Mouse (Mus musculus) forebrain, embryonic 14.5 days (tissue): ENCODE measurements around the gene Chsy1. TPM values are rescaled to one million over a fixed set of nuclear protein-coding genes. Genes with fewer than 3 reads are reported as not detected.
"Not testable (repeated sequence)": the region's sequence is repeated elsewhere in the genome, so short reads cannot be mapped to it uniquely, and the experiment has no call there.

Experiments used
- ATAC-seq: fragments of 200-750 bp; cut with Nextera tagmentation; 2 replicates; pipeline ENCODE4 v1.8.0; 2017; ENCODE audit warnings: mild to moderate bottlenecking, moderate library complexity
- DNase-seq: peaks from one replicate; pipeline ENCODE4 v3.0.0-alpha.2; 2015; ENCODE audit warnings: low spot score
- H3K27ac ChIP-seq: fragments of 300-500 bp; sonication (generic); 2 replicates; pipeline ENCODE4 v1.5.1; 2014; ENCODE audit warnings: low read depth, mild to moderate bottlenecking, control low read depth, low read length, moderate library complexity
- H3K27me3 ChIP-seq: fragments of 300-500 bp; sonication (generic); replicated peaks from 2 replicates; pipeline ENCODE4 v1.6.1; 2014; ENCODE audit warnings: low read length, control low read depth, mixed read lengths; ENCODE audit not compliant: control insufficient read depth, insufficient read depth
- H3K36me3 ChIP-seq: fragments of 300-500 bp; sonication (generic); 2 replicates; pipeline ENCODE4 v1.6.1; 2014; ENCODE audit warnings: low read length, control low read depth; ENCODE audit not compliant: control insufficient read depth, insufficient read depth
- H3K4me1 ChIP-seq: fragments of 300-500 bp; sonication (generic); 2 replicates; pipeline ENCODE4 v1.6.1; 2014; ENCODE audit warnings: antibody characterized with exemption, low read length, control low read depth; ENCODE audit not compliant: control insufficient read depth, insufficient read depth
- H3K4me2 ChIP-seq: fragments of 300-500 bp; sonication (generic); 2 replicates; pipeline ENCODE4 v1.6.1; 2014; ENCODE audit warnings: mild to moderate bottlenecking, control low read depth, low read length
- H3K4me3 ChIP-seq: fragments of 300-500 bp; sonication (generic); 2 replicates; pipeline ENCODE4 v1.5.1; 2014; ENCODE audit warnings: low read depth, low read length, control low read depth
- H3K9ac ChIP-seq: fragments of 300-500 bp; sonication (generic); 2 replicates; pipeline ENCODE4 v1.6.1; 2014; ENCODE audit warnings: mild to moderate bottlenecking, low read length, control low read depth, moderate library complexity
- H3K9me3 ChIP-seq: fragments of 300-500 bp; sonication (generic); replicated peaks from 2 replicates; pipeline ENCODE4 v1.6.1; 2016; ENCODE audit warnings: low read length, control low read depth, mixed read lengths; ENCODE audit not compliant: control insufficient read depth
- WGBS: fragments of 180-500 bp; shearing (Covaris S2); extraction: QIAGEN DNeasy Blood & Tissue Kit; methylation state at CpG from one replicate; pipeline ENCODE4 v1.1.7; 2014; 5-methylcytosine and 5-hydroxymethylcytosine counted together
- polyA plus RNA-seq: library from polyadenylated mRNA; unstranded; fragments of >200 nt; fragmentation: Nextera tagmentation; extraction: Ambion mirVana; gene quantifications from 2 replicates; pipeline ENCODE4 v1.2.1, GENCODE M21; 2014

The Chsy1 gene
- polyA plus RNA-seq, 1 experiment from 2014 or later, result 17.8 TPM

- H3K4me1 ChIP-seq, result no peaks in the 10 kb centered on the region; the same call in 1 of the 2 replicates
- no peak overlapping the region for H3K4me3 ChIP-seq
- H3K9ac ChIP-seq, result no peak overlapping the region
- ATAC-seq (no peak), DNase-seq (no peak)
- 86% methylated on average over 7 of the region's 7 CpGs for WGBS
- no peaks in the 10 kb centered on the region for H3K27me3 ChIP-seq
- H3K27ac ChIP-seq, result no peak overlapping the region
- H3K36me3 ChIP-seq, result no peaks in the 10 kb centered on the region
- no peaks in the 10 kb centered on the region for H3K9me3 ChIP-seq
- H3K4me2 ChIP-seq, result no peak overlapping the region
These were observed 72.9 kb downstream of the Chsy1 start for GRCm38 (mm10) chr7:66182075-66182715.

GRCm38 (mm10) chr7:66183404-66183803 is 74.1 kb downstream of the Chsy1 start:
- no peaks in the 10 kb centered on the region for H3K27me3 ChIP-seq
- no peaks in the 10 kb centered on the region; the same call in 1 of the 2 replicates for H3K4me1 ChIP-seq
- no peaks in the 10 kb centered on the region for H3K36me3 ChIP-seq
- WGBS, result 63% methylated on average over 8 of the region's 8 CpGs
- ATAC-seq (no peak), DNase-seq (no peak)
- H3K9ac ChIP-seq, result no peak overlapping the region
- H3K4me3 ChIP-seq, result no peak overlapping the region
- H3K9me3 ChIP-seq, result no peaks in the 10 kb centered on the region
- H3K27ac ChIP-seq, result no peak overlapping the region
- H3K4me2 ChIP-seq, result no peak overlapping the region

- DNase-seq (no peak), ATAC-seq (no peak)
- no peak overlapping the region for H3K9ac ChIP-seq
- H3K4me3 ChIP-seq, result no peak overlapping the region
- H3K27me3 ChIP-seq, result no peaks in the 10 kb centered on the region
- no peak overlapping the region for H3K27ac ChIP-seq
- no peaks in the 10 kb centered on the region; the same call in 1 of the 2 replicates for H3K4me1 ChIP-seq
- no peaks in the 10 kb centered on the region for H3K36me3 ChIP-seq
- H3K4me2 ChIP-seq, result no peak overlapping the region
- 82% methylated on average over 4 of the region's 4 CpGs for WGBS
- H3K9me3 ChIP-seq, result no peaks in the 10 kb centered on the region
These were observed 74.7 kb downstream of the Chsy1 start for GRCm38 (mm10) chr7:66184026-66184425.

GRCm38 (mm10) chr7:66185370-66185769 is 76.1 kb downstream of the Chsy1 start:
- no peak overlapping the region for H3K9ac ChIP-seq
- no peak overlapping the region for H3K4me3 ChIP-seq
- 87% methylated on average over 5 of the region's 5 CpGs for WGBS
- no peaks in the 10 kb centered on the region for H3K27me3 ChIP-seq
- H3K27ac ChIP-seq, result no peak overlapping the region
- no peak overlapping the region for H3K4me2 ChIP-seq
- no peaks in the 10 kb centered on the region for H3K9me3 ChIP-seq
- DNase-seq (no peak), ATAC-seq (no peak)
- H3K36me3 ChIP-seq, result no peaks in the 10 kb centered on the region
- H3K4me1 ChIP-seq, result no peaks in the 10 kb centered on the region

- H3K36me3 ChIP-seq, result no peaks in the 10 kb centered on the region
- WGBS, result 85% methylated on average over 4 of the region's 4 CpGs
- no peaks in the 10 kb centered on the region for H3K4me1 ChIP-seq
- DNase-seq, result no peak
- H3K27me3 ChIP-seq, result no peaks in the 10 kb centered on the region
- H3K9ac ChIP-seq, result no peak overlapping the region
- no peak overlapping the region for H3K4me2 ChIP-seq
- no peak overlapping the region for H3K27ac ChIP-seq
- ATAC-seq, result no peak
- no peaks in the 10 kb centered on the region for H3K9me3 ChIP-seq
- H3K4me3 ChIP-seq, result no peak overlapping the region
These were observed 78.4 kb downstream of the Chsy1 start for GRCm38 (mm10) chr7:66187581-66188231.

GRCm38 (mm10) chr7:66190385-66190784 is 81.1 kb downstream of the Chsy1 start:
- H3K9me3 ChIP-seq, DNase-seq, H3K27me3 ChIP-seq, H3K4me3 ChIP-seq, H3K27ac ChIP-seq, H3K4me2 ChIP-seq, ATAC-seq, H3K9ac ChIP-seq, H3K36me3 ChIP-seq, H3K4me1 ChIP-seq: not testable (repeated sequence)
- 91% methylated on average over 10 of the region's 10 CpGs for WGBS

- no peaks in the 10 kb centered on the region for H3K27me3 ChIP-seq
- no peak overlapping the region for H3K9ac ChIP-seq
- no peaks in the 10 kb centered on the region for H3K9me3 ChIP-seq
- ATAC-seq, result no peak
- DNase-seq, result no peak
- no peak overlapping the region for H3K4me3 ChIP-seq
- H3K4me1 ChIP-seq, result no peaks in the 10 kb centered on the region
- H3K4me2 ChIP-seq, result no peak overlapping the region
- 91% methylated on average over 3 of the region's 3 CpGs for WGBS
- H3K27ac ChIP-seq, result no peak overlapping the region; the same call in 1 of the 2 replicates
- H3K36me3 ChIP-seq, result no peaks in the 10 kb centered on the region
These were observed 85.2 kb downstream of the Chsy1 start for GRCm38 (mm10) chr7:66194511-66194910.

- ATAC-seq (no peak), DNase-seq (no peak)
- Histone ChIP-seq H3K9me3 (no peaks in the 10 kb centered on the region), H3K27me3 (no peaks in the 10 kb centered on the region), H3K36me3 (no peaks in the 10 kb centered on the region), H3K4me1 (no peaks in the 10 kb centered on the region), H3K4me2 (no peak overlapping the region), H3K27ac (no peak overlapping the region), H3K4me3 (no peak overlapping the region), H3K9ac (no peak overlapping the region)
- 90% methylated on average over 1 of the region's 1 CpGs for WGBS
These were observed 86.6 kb downstream of the Chsy1 start for GRCm38 (mm10) chr7:66195881-66196280.
